Mouse (Mus musculus) limb, embryonic 14.5 days (tissue): Measurements from ENCODE around the gene Krtap9-5. TPM values are rescaled to one million over a fixed set of nuclear protein-coding genes. Genes with fewer than 3 reads are reported as not detected.

Experiments
- ATAC-seq: fragments of 200-750 bp; cut with Nextera tagmentation; 2 replicates; pipeline ENCODE4 v1.8.0; 2017; ENCODE audit warnings: low read depth, moderate number of reproducible peaks, moderate TSS enrichment; ENCODE audit not compliant: low FRiP score
- DNase-seq: peaks from one replicate; pipeline ENCODE4 v3.0.0-alpha.2; 2015; ENCODE audit warnings: low spot score
- H3K27ac ChIP-seq: fragments of 300-500 bp; sonication (generic); replicated peaks from 2 replicates; pipeline ENCODE4 v1.5.1; 2014; ENCODE audit warnings: low read depth, mild to moderate bottlenecking, low read length, moderate library complexity, mixed read lengths
- H3K27me3 ChIP-seq: fragments of 300-500 bp; sonication (generic); 2 replicates; pipeline ENCODE4 v1.6.1; 2014; ENCODE audit warnings: low read length, mixed read lengths; ENCODE audit not compliant: control insufficient read depth, insufficient read depth
- H3K36me3 ChIP-seq: fragments of 300-500 bp; sonication (generic); 2 replicates; pipeline ENCODE4 v1.6.1; 2014; ENCODE audit warnings: mild to moderate bottlenecking, low read length, moderate library complexity, mixed read lengths; ENCODE audit not compliant: control insufficient read depth, insufficient read depth
- H3K4me1 ChIP-seq: fragments of 300-500 bp; sonication (generic); 2 replicates; pipeline ENCODE4 v1.6.1; 2014; ENCODE audit warnings: antibody characterized with exemption, low read length, mixed read lengths; ENCODE audit not compliant: control insufficient read depth, insufficient read depth
- H3K4me2 ChIP-seq: fragments of 300-500 bp; sonication (generic); replicated peaks from 2 replicates; pipeline ENCODE4 v1.6.1; 2014; ENCODE audit warnings: low read depth, mild to moderate bottlenecking, low read length, moderate library complexity; ENCODE audit not compliant: severe bottlenecking
- H3K4me3 ChIP-seq: fragments of 300-500 bp; sonication (generic); replicated peaks from 2 replicates; pipeline ENCODE4 v1.5.1; 2014; ENCODE audit warnings: low read length
- H3K9ac ChIP-seq: fragments of 300-500 bp; sonication (generic); 2 replicates; pipeline ENCODE4 v1.6.1; 2014; ENCODE audit warnings: mild to moderate bottlenecking, low read depth, low read length, moderate library complexity; ENCODE audit not compliant: severe bottlenecking
- H3K9me3 ChIP-seq: fragments of 300-500 bp; sonication (generic); 2 replicates; pipeline ENCODE4 v1.6.1; 2016; ENCODE audit warnings: low read length; ENCODE audit not compliant: control insufficient read depth
- POLR2A ChIP-seq: fragments of 200-500 bp; IDR thresholded peaks from 2 replicates; pipeline ENCODE4 v1.8.0; 2012; ENCODE audit warnings: inconsistent platforms, mild to moderate bottlenecking, moderate library complexity, borderline replicate concordance; ENCODE audit not compliant: insufficient read depth, insufficient read length; ENCODE audit errors: extremely low read depth
- WGBS: fragments of 180-500 bp; shearing (Covaris S2); extraction: QIAGEN DNeasy Blood & Tissue Kit; methylation state at CpG from one replicate; pipeline ENCODE4 v1.1.7; 2014; 5-methylcytosine and 5-hydroxymethylcytosine counted together
- polyA plus RNA-seq, 2 experiments: library from polyadenylated mRNA; depleted of rRNA in 1 of 2; stranded (reverse) in 1 of 2; unstranded in 1 of 2; fragments of >200 nt; fragmentation: Nextera tagmentation in 1 of 2; extraction: Ambion mirVana in 1 of 2; gene quantifications; 2 replicates each; pipeline versions ENCODE4 v1.2.1 to v1.2.3; 2012 to 2014

Krtap9-5 gene
- polyA plus RNA-seq, 2 experiments: not detected

DNA sequence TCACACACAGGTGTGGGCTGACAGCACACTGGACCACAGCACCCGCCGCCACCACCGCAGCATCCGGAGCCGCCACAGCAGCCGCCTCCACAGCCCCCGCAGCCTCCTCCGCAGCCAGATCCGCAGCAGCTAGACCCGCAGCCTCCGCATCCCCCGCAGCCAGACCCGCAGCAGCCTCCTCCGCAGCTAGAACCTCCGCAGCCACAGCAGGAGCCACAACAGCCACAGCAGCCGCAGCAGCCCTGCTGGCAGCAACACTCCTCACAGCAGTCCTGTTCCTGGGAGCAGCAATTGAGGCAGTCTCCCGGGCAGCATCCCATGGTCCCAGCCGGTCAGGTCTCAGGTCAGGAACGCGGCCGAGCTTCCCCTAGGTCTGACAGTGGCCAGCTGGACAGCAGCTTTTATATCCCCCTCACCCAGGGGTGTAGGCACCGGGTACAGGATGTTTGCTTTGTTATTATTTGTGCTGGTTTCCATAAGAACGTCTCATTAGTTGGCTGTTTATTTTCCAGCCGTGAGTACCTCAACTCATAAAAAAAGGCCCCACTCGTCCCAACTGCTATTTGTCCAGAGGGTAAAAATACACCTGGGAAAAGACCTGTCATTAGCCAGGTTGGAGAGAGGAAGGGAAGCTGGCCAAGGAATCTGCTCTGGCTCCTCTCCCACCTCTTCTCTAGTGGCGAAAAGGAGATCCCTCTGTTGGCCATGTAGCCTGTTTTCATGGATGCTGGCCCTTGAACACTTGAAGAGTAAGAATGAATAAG, 45.5 kb downstream of the Krtap9-5 start, which contains the start of gene Krtap17-1:
TSS of gene Krtap17-1 (minus strand) at position 375 of the 764 bp plus-strand sequence.
- no peaks in the 10 kb centered on the region for H3K4me1 ChIP-seq
- 0 out of 2 replicates have a peak within 1 kb of the TSS, but pooled peaks have one; percentile 21 for H3K4me2 ChIP-seq
- DNase-seq (no peak), ATAC-seq (no peak)
- H3K9me3 ChIP-seq: no peaks in the 10 kb centered on the region
- 16% methylated on average over 24 of the region's 26 CpGs for WGBS
- no peak within 1 kb of the TSS for H3K27ac ChIP-seq
- TF ChIP-seq POLR2A: no peak
- no peaks in the 10 kb centered on the region for H3K36me3 ChIP-seq
- no peak within 1 kb of the TSS for H3K4me3 ChIP-seq
- peaks cover 5% of the 10 kb centered on the region; the same call in 1 of the 2 replicates for H3K27me3 ChIP-seq
- H3K9ac ChIP-seq: no peak within 1 kb of the TSS

DNA sequence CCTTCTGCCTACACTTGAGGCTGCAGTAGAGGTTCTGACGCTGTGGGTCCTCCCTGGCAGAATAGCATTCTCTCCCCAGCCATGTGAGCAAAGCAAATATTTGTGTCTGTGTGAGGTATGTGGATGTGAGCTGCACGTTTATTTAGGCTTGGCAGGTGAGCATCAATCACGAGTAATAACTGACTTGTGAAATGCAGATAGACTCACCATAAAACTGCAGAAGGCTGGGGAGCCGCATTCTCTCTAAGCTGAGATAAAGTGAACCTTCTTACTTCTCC, 46.0 kb downstream of the Krtap9-5 start:
- TF ChIP-seq POLR2A: no peak
- WGBS: 39% methylated on average over 4 of the region's 4 CpGs
- H3K27me3 ChIP-seq: peaks cover 5% of the 10 kb centered on the region; the same call in 1 of the 2 replicates
- no peaks in the 10 kb centered on the region for H3K36me3 ChIP-seq
- H3K4me3 ChIP-seq: no peak overlapping the region
- DNase-seq (no peak), ATAC-seq (no peak)
- no peak overlapping the region for H3K9ac ChIP-seq
- no peak overlapping the region for H3K4me2 ChIP-seq
- no peaks in the 10 kb centered on the region for H3K4me1 ChIP-seq
- H3K9me3 ChIP-seq: no peaks in the 10 kb centered on the region
- no peak overlapping the region for H3K27ac ChIP-seq

DNA sequence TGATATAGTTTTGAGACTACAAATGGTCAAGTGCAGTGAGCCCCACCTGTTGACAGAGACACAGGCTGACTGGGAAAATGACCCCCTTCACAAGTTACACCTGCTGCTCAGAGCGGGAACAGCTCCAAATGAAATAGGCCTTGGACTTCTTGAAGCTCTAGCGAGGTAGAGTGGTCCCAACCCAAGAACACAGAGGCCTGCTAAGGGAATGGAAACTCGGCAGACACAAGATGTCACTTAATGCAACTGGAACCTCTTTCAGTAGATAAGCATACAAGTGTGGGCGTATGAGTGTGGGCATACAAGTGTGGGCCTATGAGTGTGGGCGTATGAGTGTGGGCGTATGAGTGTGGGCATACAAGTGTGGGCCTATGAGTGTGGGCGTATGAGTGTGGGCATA, 50.8 kb downstream of the Krtap9-5 start:
- 91% methylated on average over 7 of the region's 7 CpGs for WGBS
- Histone ChIP-seq H3K36me3 (no peaks in the 10 kb centered on the region), H3K4me3 (no peak overlapping the region), H3K27me3 (no peaks in the 10 kb centered on the region), H3K27ac (no peak overlapping the region), H3K4me2 (no peak overlapping the region), H3K9me3 (no peaks in the 10 kb centered on the region), H3K9ac (no peak overlapping the region), H3K4me1 (no peaks in the 10 kb centered on the region)
- no peak for TF ChIP-seq POLR2A
- ATAC-seq: no peak
- no peak for DNase-seq

Other genes starting within 250 kb of the Krtap9-5 start
Only the 30 nearest of the 32 such genes appear.
- gene Gm11595, start 175.6 kb upstream of the Krtap9-5 start, polyA plus RNA-seq (2012; rRNA removed): not detected in 2 replicates
- not detected in 2 replicates for gene Gm11595, start 175.6 kb upstream of the Krtap9-5 start, polyA plus RNA-seq (2014; fragmentation: Nextera tagmentation; extraction: Ambion mirVana)
- gene Krtap4-8, start 167.8 kb upstream of the Krtap9-5 start, polyA plus RNA-seq (2012; rRNA removed): not detected in 2 replicates
- not detected in 2 replicates for gene Krtap4-8, start 167.8 kb upstream of the Krtap9-5 start, polyA plus RNA-seq (2014; fragmentation: Nextera tagmentation; extraction: Ambion mirVana)
- not detected in 2 replicates for gene Krtap4-9, start 163.3 kb upstream of the Krtap9-5 start, polyA plus RNA-seq (2012; rRNA removed)
- gene Krtap4-9, start 163.3 kb upstream of the Krtap9-5 start, polyA plus RNA-seq (2014; fragmentation: Nextera tagmentation; extraction: Ambion mirVana): not detected in 2 replicates
- gene Gm11596, start 155.0 kb upstream of the Krtap9-5 start, polyA plus RNA-seq (2012; rRNA removed): not detected in 2 replicates
- gene Gm11596, start 155.0 kb upstream of the Krtap9-5 start, polyA plus RNA-seq (2014; fragmentation: Nextera tagmentation; extraction: Ambion mirVana): not detected in 2 replicates
- not detected in 2 replicates for gene Gm11569, start 149.5 kb upstream of the Krtap9-5 start, polyA plus RNA-seq (2012; rRNA removed)
- not detected in 2 replicates for gene Gm11569, start 149.5 kb upstream of the Krtap9-5 start, polyA plus RNA-seq (2014; fragmentation: Nextera tagmentation; extraction: Ambion mirVana)
- gene Gm11554, start 144.0 kb upstream of the Krtap9-5 start, polyA plus RNA-seq (2012; rRNA removed): not detected in 2 replicates
- gene Gm11554, start 144.0 kb upstream of the Krtap9-5 start, polyA plus RNA-seq (2014; fragmentation: Nextera tagmentation; extraction: Ambion mirVana): not detected in 2 replicates
- gene Krtap4-13, start 138.6 kb upstream of the Krtap9-5 start, polyA plus RNA-seq (2012; rRNA removed): not detected in 2 replicates
- gene Krtap4-13, start 138.6 kb upstream of the Krtap9-5 start, polyA plus RNA-seq (2014; fragmentation: Nextera tagmentation; extraction: Ambion mirVana): not detected in 2 replicates
- 0.12 TPM in 1 of 2 replicates, not detected in the other for gene Gm11564, start 132.8 kb upstream of the Krtap9-5 start, polyA plus RNA-seq (2012; rRNA removed)
- gene Gm11564, start 132.8 kb upstream of the Krtap9-5 start, polyA plus RNA-seq (2014; fragmentation: Nextera tagmentation; extraction: Ambion mirVana): not detected in 2 replicates
- gene 2300003K06Rik, start 110.4 kb upstream of the Krtap9-5 start, polyA plus RNA-seq (2012; rRNA removed): not detected in 2 replicates
- gene 2300003K06Rik, start 110.4 kb upstream of the Krtap9-5 start, polyA plus RNA-seq (2014; fragmentation: Nextera tagmentation; extraction: Ambion mirVana): not detected in 2 replicates
- 0.08 TPM in 1 of 2 replicates, not detected in the other for gene Krtap4-16, start 96.9 kb upstream of the Krtap9-5 start, polyA plus RNA-seq (2012; rRNA removed)
- gene Krtap4-16, start 96.9 kb upstream of the Krtap9-5 start, polyA plus RNA-seq (2014; fragmentation: Nextera tagmentation; extraction: Ambion mirVana): not detected in 2 replicates
- not detected in 2 replicates for gene Gm11568, start 90.6 kb upstream of the Krtap9-5 start, polyA plus RNA-seq (2012; rRNA removed)
- not detected in 2 replicates for gene Gm11568, start 90.6 kb upstream of the Krtap9-5 start, polyA plus RNA-seq (2014; fragmentation: Nextera tagmentation; extraction: Ambion mirVana)
- gene Gm11559, start 84.0 kb upstream of the Krtap9-5 start, polyA plus RNA-seq (2012; rRNA removed): not detected in 2 replicates
- not detected in 2 replicates for gene Gm11559, start 84.0 kb upstream of the Krtap9-5 start, polyA plus RNA-seq (2014; fragmentation: Nextera tagmentation; extraction: Ambion mirVana)
- gene Krtap9-1, start 75.1 kb upstream of the Krtap9-5 start, polyA plus RNA-seq (2012; rRNA removed): not detected in 2 replicates
- gene Krtap9-1, start 75.1 kb upstream of the Krtap9-5 start, polyA plus RNA-seq (2014; fragmentation: Nextera tagmentation; extraction: Ambion mirVana): not detected in 2 replicates
- gene Gm11567, start 69.3 kb upstream of the Krtap9-5 start, polyA plus RNA-seq (2012; rRNA removed): not detected in 2 replicates
- gene Gm11567, start 69.3 kb upstream of the Krtap9-5 start, polyA plus RNA-seq (2014; fragmentation: Nextera tagmentation; extraction: Ambion mirVana): not detected in 2 replicates
- gene Krtap31-1, start 40.6 kb upstream of the Krtap9-5 start, polyA plus RNA-seq (2012; rRNA removed): not detected in 2 replicates
- not detected in 2 replicates for gene Krtap31-1, start 40.6 kb upstream of the Krtap9-5 start, polyA plus RNA-seq (2014; fragmentation: Nextera tagmentation; extraction: Ambion mirVana)
- gene Gm11565, start 33.7 kb upstream of the Krtap9-5 start, polyA plus RNA-seq (2012; rRNA removed): not detected in 2 replicates
- not detected in 2 replicates for gene Gm11565, start 33.7 kb upstream of the Krtap9-5 start, polyA plus RNA-seq (2014; fragmentation: Nextera tagmentation; extraction: Ambion mirVana)
- not detected in 2 replicates for gene Krtap31-2, start 12.2 kb upstream of the Krtap9-5 start, polyA plus RNA-seq (2012; rRNA removed)
- gene Krtap31-2, start 12.2 kb upstream of the Krtap9-5 start, polyA plus RNA-seq (2014; fragmentation: Nextera tagmentation; extraction: Ambion mirVana): not detected in 2 replicates
- 0.09 TPM in 1 of 2 replicates, not detected in the other for gene Krtap29-1, start 30.6 kb downstream of the Krtap9-5 start, polyA plus RNA-seq (2012; rRNA removed)
- not detected in 2 replicates for gene Krtap29-1, start 30.6 kb downstream of the Krtap9-5 start, polyA plus RNA-seq (2014; fragmentation: Nextera tagmentation; extraction: Ambion mirVana)
- gene Krtap16-1, start 38.1 kb downstream of the Krtap9-5 start, polyA plus RNA-seq (2012; rRNA removed): not detected in 2 replicates
- 0.19 TPM in 1 of 2 replicates, not detected in the other for gene Krtap16-1, start 38.1 kb downstream of the Krtap9-5 start, polyA plus RNA-seq (2014; fragmentation: Nextera tagmentation; extraction: Ambion mirVana)
- 0.09 and 0.19 TPM in 2 replicates for gene Krtap17-1, start 45.5 kb downstream of the Krtap9-5 start, polyA plus RNA-seq (2012; rRNA removed)
- gene Krtap17-1, start 45.5 kb downstream of the Krtap9-5 start, polyA plus RNA-seq (2014; fragmentation: Nextera tagmentation; extraction: Ambion mirVana): 0.37 TPM in 1 of 2 replicates, not detected in the other
- gene Krt33a, start 67.7 kb downstream of the Krtap9-5 start, polyA plus RNA-seq (2012; rRNA removed): 0.08 TPM in 1 of 2 replicates, not detected in the other
- 0.15 and 0.29 TPM in 2 replicates for gene Krt33a, start 67.7 kb downstream of the Krtap9-5 start, polyA plus RNA-seq (2014; fragmentation: Nextera tagmentation; extraction: Ambion mirVana)
- 0.31 and 0.41 TPM in 2 replicates for gene Krt33b, start 81.4 kb downstream of the Krtap9-5 start, polyA plus RNA-seq (2012; rRNA removed)
- 0.17 and 0.54 TPM in 2 replicates for gene Krt33b, start 81.4 kb downstream of the Krtap9-5 start, polyA plus RNA-seq (2014; fragmentation: Nextera tagmentation; extraction: Ambion mirVana)
- not detected in 2 replicates for gene Krt34, start 93.1 kb downstream of the Krtap9-5 start, polyA plus RNA-seq (2012; rRNA removed)
- 0.11 TPM in 1 of 2 replicates, not detected in the other for gene Krt34, start 93.1 kb downstream of the Krtap9-5 start, polyA plus RNA-seq (2014; fragmentation: Nextera tagmentation; extraction: Ambion mirVana)
- 0.04 and 0.13 TPM in 2 replicates for gene Krt31, start 102.1 kb downstream of the Krtap9-5 start, polyA plus RNA-seq (2012; rRNA removed)
- 0.26 TPM in 1 of 2 replicates, not detected in the other for gene Krt31, start 102.1 kb downstream of the Krtap9-5 start, polyA plus RNA-seq (2014; fragmentation: Nextera tagmentation; extraction: Ambion mirVana)
- 0.10 TPM in 1 of 2 replicates, not detected in the other for gene Krt32, start 139.8 kb downstream of the Krtap9-5 start, polyA plus RNA-seq (2012; rRNA removed)
- gene Krt32, start 139.8 kb downstream of the Krtap9-5 start, polyA plus RNA-seq (2014; fragmentation: Nextera tagmentation; extraction: Ambion mirVana): 0.40 TPM in 1 of 2 replicates, not detected in the other
- gene Krt35, start 147.8 kb downstream of the Krtap9-5 start, polyA plus RNA-seq (2012; rRNA removed): 1.7 and 2.9 TPM in 2 replicates
- gene Krt35, start 147.8 kb downstream of the Krtap9-5 start, polyA plus RNA-seq (2014; fragmentation: Nextera tagmentation; extraction: Ambion mirVana): 7.0 and 7.2 TPM in 2 replicates
- 0.36 and 1.1 TPM in 2 replicates for gene Krt36, start 157.2 kb downstream of the Krtap9-5 start, polyA plus RNA-seq (2012; rRNA removed)
- gene Krt36, start 157.2 kb downstream of the Krtap9-5 start, polyA plus RNA-seq (2014; fragmentation: Nextera tagmentation; extraction: Ambion mirVana): 2.9 and 5.9 TPM in 2 replicates
- 0.15 and 0.62 TPM in 2 replicates for gene Krt13, start 173.1 kb downstream of the Krtap9-5 start, polyA plus RNA-seq (2012; rRNA removed)
- 0.54 and 1.7 TPM in 2 replicates for gene Krt13, start 173.1 kb downstream of the Krtap9-5 start, polyA plus RNA-seq (2014; fragmentation: Nextera tagmentation; extraction: Ambion mirVana)
- gene Krt15, start 187.5 kb downstream of the Krtap9-5 start, polyA plus RNA-seq (2012; rRNA removed): 113 and 213 TPM in 2 replicates
- gene Krt15, start 187.5 kb downstream of the Krtap9-5 start, polyA plus RNA-seq (2014; fragmentation: Nextera tagmentation; extraction: Ambion mirVana): 168 and 205 TPM in 2 replicates
- gene Krt19, start 200.2 kb downstream of the Krtap9-5 start, polyA plus RNA-seq (2012; rRNA removed): 30.3 and 74.0 TPM in 2 replicates
- gene Krt19, start 200.2 kb downstream of the Krtap9-5 start, polyA plus RNA-seq (2014; fragmentation: Nextera tagmentation; extraction: Ambion mirVana): 89.1 and 105 TPM in 2 replicates